Mouse (Mus musculus): ENCODE results near the gene Hydin.

DNA sequence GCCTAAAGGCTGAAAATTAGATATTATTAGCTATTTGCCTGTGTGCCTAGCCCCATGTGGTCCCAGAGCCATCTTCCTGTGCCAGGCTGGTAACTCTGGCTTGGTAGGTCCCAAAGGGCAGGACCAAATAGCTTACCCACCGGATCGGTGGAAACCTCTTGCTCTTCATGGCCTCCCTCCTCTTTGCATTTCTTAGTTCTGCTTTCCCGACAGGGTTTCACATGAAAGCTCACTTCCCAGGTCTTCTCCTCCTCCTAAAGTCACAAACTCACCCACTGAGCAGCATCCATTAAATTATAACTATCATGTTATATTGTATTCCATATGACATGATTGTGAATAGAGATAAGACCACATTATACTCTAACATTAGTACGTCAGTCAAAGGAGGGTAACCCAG lies 234.6 kb downstream of the Hydin start:
- no peak for TF ChIP-seq POLR2A (IDR thresholded peaks at IDR 0.05; ENCODE audit: low read depth, low read length)
- TF ChIP-seq CTCF (IDR thresholded peaks at IDR 0.05; ENCODE audit: borderline replicate concordance, insufficient read depth, low read length), result no peak

Data from embryonic fibroblast, embryonic 13.5 days (primary cell).